In the genomic region with DNA sequence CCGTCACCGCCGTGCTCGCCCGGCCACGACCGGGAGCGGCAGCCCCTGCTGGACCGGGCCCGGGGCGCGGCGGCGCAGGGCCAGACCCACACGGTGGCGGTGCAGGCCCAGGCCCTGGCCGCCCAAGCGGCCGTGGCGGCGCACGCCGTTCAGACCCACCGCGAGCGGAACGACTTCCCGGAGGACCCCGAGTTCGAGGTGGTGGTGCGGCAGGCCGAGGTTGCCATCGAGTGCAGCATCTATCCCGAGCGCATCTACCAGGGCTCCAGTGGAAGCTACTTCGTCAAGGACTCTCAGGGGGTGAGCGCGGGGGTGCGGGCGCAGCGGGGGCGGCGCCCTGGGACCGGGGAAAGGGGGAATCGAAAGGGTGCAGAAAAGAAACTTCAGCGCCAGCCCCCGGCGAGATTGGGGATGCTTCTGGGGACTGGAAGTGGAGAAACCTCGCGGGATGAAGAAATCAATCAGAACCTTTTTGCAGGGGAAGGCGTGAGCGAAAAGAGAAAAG, we compare ENCODE assay signal across 8 mouse cellular contexts. TPM values are rescaled to one million over a fixed set of nuclear protein-coding genes. Genes with fewer than 3 reads are reported as not detected.
DNase-seq lines count a peak whose midpoint lies in the region; ATAC-seq lines count a peak whose summit lies in the region.

No protein-coding gene starts in this region.

- H3K9ac ChIP-seq in heart, embryonic 15.5 days, result peak overlapping the region; percentile 87
- H3K9ac ChIP-seq in midbrain, embryonic 11.5 days (ENCODE audit: low read length), result peak overlapping the region; percentile 88

- H3K4me3 ChIP-seq in heart, embryonic 15.5 days, result peak overlapping the region; percentile 82
- peak overlapping the region; percentile 94 for H3K4me3 ChIP-seq in midbrain, embryonic 11.5 days (ENCODE audit: low read depth, low read length)

- peak overlapping the region; percentile 88 for H3K4me2 ChIP-seq in heart, embryonic 15.5 days
- peak overlapping the region; percentile 78 for H3K4me2 ChIP-seq in midbrain, embryonic 11.5 days

- peak overlapping the region; percentile 91 for H3K27ac ChIP-seq in heart, embryonic 15.5 days
- H3K27ac ChIP-seq in midbrain, embryonic 11.5 days (ENCODE audit: low read depth, low read length), result peak overlapping the region; percentile 78

- H3K9me3 ChIP-seq in heart, embryonic 15.5 days (replicated peaks), result no peaks in the 10 kb centered on the region
- no peaks in the 10 kb centered on the region for H3K9me3 ChIP-seq in midbrain, embryonic 11.5 days (ENCODE audit: control insufficient read depth, low read length)

- no peak for DNase-seq in heart, adult 11 months
- peak; percentile 31 to 48 for DNase-seq in CD8-positive naive resting alpha-beta T cell, adult 2 months (ENCODE audit: low read depth in 2 of 2, low spot score in 2 of 2)
- DNase-seq in induced T-regulatory cell, adult 2 months (ENCODE audit: low read depth), result peak; percentile 74
- DNase-seq in midbrain, embryonic 11.5 days (ENCODE audit: low spot score, missing footprints), result peak; percentile 95
- DNase-seq in cerebellum, adult 11 months, result no peak
- no peak for DNase-seq in left cerebral cortex, postnatal 25 days (ENCODE audit: low spot score in 2 of 2)

- intact Hi-C loops in left cerebral cortex, postnatal 25 days (cut with DNase I), result loop anchor here (5.0 kb wide), 3 partner anchors 37 to 77 kb away; a partner anchor contains a TSS

- under 1% methylated on average over 52 of the region's 52 CpGs for WGBS in heart, embryonic 15.5 days
- WGBS in midbrain, embryonic 11.5 days, result 1% methylated on average over 45 of the region's 52 CpGs

- peak; percentile 71 for ATAC-seq in heart, embryonic 15.5 days (replicated peaks; ENCODE audit: insufficient number of reproducible peaks, insufficient read depth, low FRiP score, low read depth)
- 0 out of 2 replicates have a peak, but pooled peaks have one; percentile 4 for ATAC-seq in common myeloid progenitor, adult 5-6 weeks (replicated peaks; ENCODE audit: low read depth, poor library complexity, severe bottlenecking)
- ATAC-seq in midbrain, embryonic 11.5 days (ENCODE audit: low FRiP score), result peak; percentile 76

- H3K27me3 ChIP-seq in heart, embryonic 15.5 days, result no peaks in the 10 kb centered on the region
- no peaks in the 10 kb centered on the region for H3K27me3 ChIP-seq in midbrain, embryonic 11.5 days (ENCODE audit: control insufficient read depth, insufficient read depth, low read length)

- peaks cover 26% of the 10 kb centered on the region for H3K4me1 ChIP-seq in heart, embryonic 15.5 days (replicated peaks)
- H3K4me1 ChIP-seq in midbrain, embryonic 11.5 days (ENCODE audit: control insufficient read depth, insufficient read depth, low read length), result peaks cover 11% of the 10 kb centered on the region

- no peaks in the 10 kb centered on the region for H3K36me3 ChIP-seq in heart, embryonic 15.5 days
- H3K36me3 ChIP-seq in midbrain, embryonic 11.5 days (ENCODE audit: control insufficient read depth, insufficient read depth, low read length), result no peaks in the 10 kb centered on the region

RNA-seq across cellular contexts. Expression of a gene that starts 0.4 kb away (rescaled TPM):
- 13.3 and 16.1 TPM in 2 replicates for polyA plus RNA-seq in heart, embryonic 15.5 days (2015; fragmentation: Nextera tagmentation; extraction: Ambion mirVana)
- 7.8 and 12.5 TPM in 2 replicates for total RNA-seq in common myeloid progenitor, adult 5-6 weeks (2017)
- polyA plus RNA-seq in midbrain, embryonic 11.5 days (2014; fragmentation: Nextera tagmentation; extraction: Ambion mirVana), result 19.9 and 22.1 TPM in 2 replicates
- total RNA-seq in left cerebral cortex, postnatal 25 days (2021), result 10 to 100 TPM; 61.0 to 63.1 TPM

RNA-seq across cellular contexts. Expression of a gene that starts 4.5 kb away (rescaled TPM):
- 10.4 and 12.6 TPM in 2 replicates for polyA plus RNA-seq in heart, embryonic 15.5 days (2015; fragmentation: Nextera tagmentation; extraction: Ambion mirVana)
- 1.4 and 1.7 TPM in 2 replicates for total RNA-seq in common myeloid progenitor, adult 5-6 weeks (2017)
- polyA plus RNA-seq in midbrain, embryonic 11.5 days (2014; fragmentation: Nextera tagmentation; extraction: Ambion mirVana), result 65.1 and 65.6 TPM in 2 replicates
- total RNA-seq in left cerebral cortex, postnatal 25 days (2021), result 10 to 100 TPM; 67.3 to 70.9 TPM

RNA-seq across cellular contexts. Expression of a gene that starts 38.2 kb away (rescaled TPM):
- 29.7 and 34.1 TPM in 2 replicates for polyA plus RNA-seq in heart, embryonic 15.5 days (2015; fragmentation: Nextera tagmentation; extraction: Ambion mirVana)
- total RNA-seq in common myeloid progenitor, adult 5-6 weeks (2017), result 3.1 and 5.1 TPM in 2 replicates
- polyA plus RNA-seq in midbrain, embryonic 11.5 days (2014; fragmentation: Nextera tagmentation; extraction: Ambion mirVana), result 11.1 and 12.9 TPM in 2 replicates
- 10 to 100 TPM; 28.2 to 29.1 TPM for total RNA-seq in left cerebral cortex, postnatal 25 days (2021)

RNA-seq across cellular contexts. Expression of a gene that starts 38.6 kb away (rescaled TPM):
- not detected in 2 replicates for polyA plus RNA-seq in heart, embryonic 15.5 days (2015; fragmentation: Nextera tagmentation; extraction: Ambion mirVana)
- not detected in 2 replicates for total RNA-seq in common myeloid progenitor, adult 5-6 weeks (2017)
- 0.10 TPM in 1 of 2 replicates, not detected in the other for polyA plus RNA-seq in midbrain, embryonic 11.5 days (2014; fragmentation: Nextera tagmentation; extraction: Ambion mirVana)
- total RNA-seq in left cerebral cortex, postnatal 25 days (2021), result under 1 TPM; 0.53 to 0.55 TPM

RNA-seq across cellular contexts. Expression of a gene that starts 45.3 kb away (rescaled TPM):
- 0.44 and 0.80 TPM in 2 replicates for polyA plus RNA-seq in heart, embryonic 15.5 days (2015; fragmentation: Nextera tagmentation; extraction: Ambion mirVana)
- not detected in 2 replicates for total RNA-seq in common myeloid progenitor, adult 5-6 weeks (2017)
- polyA plus RNA-seq in midbrain, embryonic 11.5 days (2014; fragmentation: Nextera tagmentation; extraction: Ambion mirVana), result 0.80 and 1.2 TPM in 2 replicates
- total RNA-seq in left cerebral cortex, postnatal 25 days (2021), result 1 to 10 TPM; 3.1 to 5.0 TPM

Comparison
In these comparisons a context has a peak if more than half of its experiments do, and no peak if none do; other contexts are left out.
1. ATAC-seq: peak in every context shown above with its lines; median percentile 76 in midbrain, embryonic 11.5 days; 71 in heart, embryonic 15.5 days; 4 in common myeloid progenitor, adult 5-6 weeks.
2. DNase-seq: peak in CD8-positive naive resting alpha-beta T cell, adult 2 months (2 of 2), induced T-regulatory cell, adult 2 months (single experiment) and midbrain, embryonic 11.5 days (single experiment); none in heart, adult 11 months (single experiment), cerebellum, adult 11 months (single experiment) and left cerebral cortex, postnatal 25 days (0 of 2).
3. RNA of a gene that starts 4.5 kb away (total RNA-seq): 67.3 to 70.9 TPM in left cerebral cortex, postnatal 25 days; 1.4 to 1.7 TPM in common myeloid progenitor, adult 5-6 weeks; every median in the first group is over 10 times any median in the second.